Mouse (Mus musculus): ENCODE results near the gene 1810009A15Rik. TPM values are rescaled to one million over a fixed set of nuclear protein-coding genes. Genes with fewer than 3 reads are reported as not detected.

Gene 1810009A15Rik
- polyA plus RNA-seq, 1 experiment from 2014 or later: 151 TPM

GRCm38 (mm10) chr19:8919000-8919399 lies 30.3 kb downstream of the 1810009A15Rik start:
- WGBS: 91% methylated on average over 3 of the region's 3 CpGs
- Histone ChIP-seq H3K27ac (no peak overlapping the region), H3K4me1 (peaks cover 16% of the 10 kb centered on the region), H3K9me3 (replicated peaks) (no peaks in the 10 kb centered on the region), H3K27me3 (ENCODE audit: low read depth, poor library complexity, severe bottlenecking) (no peaks in the 10 kb centered on the region), H3K4me3 (no peak overlapping the region), H3K36me3 (peaks cover 50% of the 10 kb centered on the region)
- no peak for DNase-seq (ENCODE audit: low spot score)

GRCm38 (mm10) chr19:8919684-8920072 lies 31.0 kb downstream of the 1810009A15Rik start:
- Histone ChIP-seq H3K36me3 (peaks cover 49% of the 10 kb centered on the region), H3K4me3 (peak overlapping the region; percentile 85), H3K9me3 (replicated peaks) (no peaks in the 10 kb centered on the region), H3K27ac (peak overlapping the region; percentile 90), H3K27me3 (ENCODE audit: low read depth, poor library complexity, severe bottlenecking) (no peaks in the 10 kb centered on the region), H3K4me1 (peaks cover 16% of the 10 kb centered on the region)
- no peak for DNase-seq (ENCODE audit: low spot score)
- 72% methylated on average over 6 of the region's 6 CpGs for WGBS

- Histone ChIP-seq H3K4me3 (peak within 1 kb of the TSS; percentile 85), H3K9me3 (replicated peaks) (no peaks in the 10 kb centered on the region), H3K27ac (peak within 1 kb of the TSS; percentile 90), H3K36me3 (peaks cover 45% of the 10 kb centered on the region), H3K4me1 (peaks cover 16% of the 10 kb centered on the region), H3K27me3 (ENCODE audit: low read depth, poor library complexity, severe bottlenecking) (no peaks in the 10 kb centered on the region)
- WGBS: 3% methylated on average over 50 of the region's 50 CpGs
- DNase-seq (ENCODE audit: low spot score): peak; percentile 98
Observed at GRCm38 (mm10) chr19:8920073-8920736, 31.6 kb downstream of the 1810009A15Rik start, which contains the start of gene B3gat3. TSS of gene B3gat3 (plus strand) at chr19:8920374.

GRCm38 (mm10) chr19:8920836-8921291 lies 32.2 kb downstream of the 1810009A15Rik start:
- Histone ChIP-seq H3K27ac (peak overlapping the region; percentile 90), H3K36me3 (peaks cover 45% of the 10 kb centered on the region), H3K4me1 (peaks cover 16% of the 10 kb centered on the region), H3K4me3 (peak overlapping the region; percentile 85), H3K9me3 (replicated peaks) (no peaks in the 10 kb centered on the region), H3K27me3 (ENCODE audit: low read depth, poor library complexity, severe bottlenecking) (no peaks in the 10 kb centered on the region)
- 3% methylated on average over 6 of the region's 6 CpGs for WGBS
- DNase-seq (ENCODE audit: low spot score): peak; percentile 46

GRCm38 (mm10) chr19:8921741-8922140 lies 33.1 kb downstream of the 1810009A15Rik start:
- Histone ChIP-seq H3K27ac (no peak overlapping the region), H3K9me3 (replicated peaks) (no peaks in the 10 kb centered on the region), H3K36me3 (peaks cover 45% of the 10 kb centered on the region), H3K27me3 (ENCODE audit: low read depth, poor library complexity, severe bottlenecking) (no peaks in the 10 kb centered on the region), H3K4me1 (peaks cover 16% of the 10 kb centered on the region), H3K4me3 (peak overlapping the region; percentile 85)
- 75% methylated on average over 9 of the region's 9 CpGs for WGBS
- no peak for DNase-seq (ENCODE audit: low spot score)

GRCm38 (mm10) chr19:8926766-8927165 lies 38.1 kb downstream of the 1810009A15Rik start:
- DNase-seq (ENCODE audit: low spot score): no peak
- Histone ChIP-seq H3K4me1 (peaks cover 29% of the 10 kb centered on the region), H3K27me3 (ENCODE audit: low read depth, poor library complexity, severe bottlenecking) (no peaks in the 10 kb centered on the region), H3K27ac (no peak overlapping the region), H3K4me3 (no peak overlapping the region), H3K36me3 (peaks cover 64% of the 10 kb centered on the region), H3K9me3 (replicated peaks) (no peaks in the 10 kb centered on the region)
- 90% methylated on average over 2 of the region's 2 CpGs for WGBS

- WGBS: 90% methylated on average over 12 of the region's 12 CpGs
- no peak overlapping the region for H3K4me3 ChIP-seq
- peaks cover 64% of the 10 kb centered on the region for H3K36me3 ChIP-seq
Observed at GRCm38 (mm10) chr19:8927891-8928525, 39.4 kb downstream of the 1810009A15Rik start.

GRCm38 (mm10) chr19:8928689-8929223 lies 40.1 kb downstream of the 1810009A15Rik start:
- Histone ChIP-seq H3K27ac (peak overlapping the region; percentile 92), H3K4me3 (peak overlapping the region; percentile 80), H3K9me3 (replicated peaks) (no peaks in the 10 kb centered on the region), H3K4me1 (peaks cover 28% of the 10 kb centered on the region), H3K27me3 (ENCODE audit: low read depth, poor library complexity, severe bottlenecking) (no peaks in the 10 kb centered on the region), H3K36me3 (peaks cover 66% of the 10 kb centered on the region)
- no peak for DNase-seq (ENCODE audit: low spot score)
- 18% methylated on average over 16 of the region's 16 CpGs for whole genome bisulfite sequencing

More at GRCm38 (mm10) chr19:8927891-8928525, 39.4 kb downstream of the 1810009A15Rik start:
- Histone ChIP-seq H3K27ac (no peak overlapping the region), H3K4me1 (peaks cover 28% of the 10 kb centered on the region), H3K9me3 (replicated peaks) (no peaks in the 10 kb centered on the region), H3K27me3 (ENCODE audit: low read depth, poor library complexity, severe bottlenecking) (no peaks in the 10 kb centered on the region)
- DNase-seq (ENCODE audit: low spot score): no peak

- Histone ChIP-seq H3K36me3 (peaks cover 70% of the 10 kb centered on the region), H3K4me1 (peaks cover 28% of the 10 kb centered on the region), H3K27me3 (ENCODE audit: low read depth, poor library complexity, severe bottlenecking) (no peaks in the 10 kb centered on the region), H3K4me3 (peak within 1 kb of the TSS; percentile 80), H3K9me3 (replicated peaks) (no peaks in the 10 kb centered on the region), H3K27ac (peak within 1 kb of the TSS; percentile 92)
- WGBS: under 1% methylated on average over 73 of the region's 74 CpGs
- DNase-seq (ENCODE audit: low spot score): peak; percentile 84
Observed at GRCm38 (mm10) chr19:8929224-8930088, 40.8 kb downstream of the 1810009A15Rik start, which contains the start of the genes Rom1 and Eml3. TSS of gene Rom1 (minus strand) at chr19:8929356. TSS of gene Eml3 (plus strand) at chr19:8929552.

GRCm38 (mm10) chr19:8930117-8930516 lies 41.5 kb downstream of the 1810009A15Rik start:
- Histone ChIP-seq H3K27me3 (ENCODE audit: low read depth, poor library complexity, severe bottlenecking) (no peaks in the 10 kb centered on the region), H3K27ac (peak overlapping the region; percentile 92), H3K4me1 (peaks cover 28% of the 10 kb centered on the region), H3K9me3 (replicated peaks) (no peaks in the 10 kb centered on the region), H3K4me3 (peak overlapping the region; percentile 80), H3K36me3 (peaks cover 74% of the 10 kb centered on the region)
- WGBS: 15% methylated on average over 11 of the region's 11 CpGs
- DNase-seq (ENCODE audit: low spot score): no peak

- 85% methylated on average over 7 of the region's 7 CpGs for WGBS
- Histone ChIP-seq H3K27ac (peak overlapping the region; percentile 92), H3K36me3 (peaks cover 74% of the 10 kb centered on the region), H3K9me3 (replicated peaks) (no peaks in the 10 kb centered on the region), H3K4me1 (peaks cover 28% of the 10 kb centered on the region), H3K4me3 (peak overlapping the region; percentile 80), H3K27me3 (ENCODE audit: low read depth, poor library complexity, severe bottlenecking) (no peaks in the 10 kb centered on the region)
- DNase-seq (ENCODE audit: low spot score): no peak
Observed at GRCm38 (mm10) chr19:8930771-8931170, 42.1 kb downstream of the 1810009A15Rik start.

- Histone ChIP-seq H3K9me3 (replicated peaks) (no peaks in the 10 kb centered on the region), H3K36me3 (peaks cover 85% of the 10 kb centered on the region), H3K4me1 (peaks cover 15% of the 10 kb centered on the region), H3K27ac (no peak overlapping the region), H3K4me3 (no peak overlapping the region), H3K27me3 (ENCODE audit: low read depth, poor library complexity, severe bottlenecking) (no peaks in the 10 kb centered on the region)
- DNase-seq (ENCODE audit: low spot score): no peak
- 84% methylated on average over 2 of the region's 2 CpGs for WGBS
Observed at GRCm38 (mm10) chr19:8936736-8937135, 48.1 kb downstream of the 1810009A15Rik start.
